Mouse (Mus musculus) right cerebral cortex, postnatal 4 days (tissue): Measurements from ENCODE around the gene Poln.

Experiments used
- DNase-seq: peaks from one replicate; pipeline ENCODE4 v3.0.0-alpha.2; 2022

Gene Poln

DNA sequence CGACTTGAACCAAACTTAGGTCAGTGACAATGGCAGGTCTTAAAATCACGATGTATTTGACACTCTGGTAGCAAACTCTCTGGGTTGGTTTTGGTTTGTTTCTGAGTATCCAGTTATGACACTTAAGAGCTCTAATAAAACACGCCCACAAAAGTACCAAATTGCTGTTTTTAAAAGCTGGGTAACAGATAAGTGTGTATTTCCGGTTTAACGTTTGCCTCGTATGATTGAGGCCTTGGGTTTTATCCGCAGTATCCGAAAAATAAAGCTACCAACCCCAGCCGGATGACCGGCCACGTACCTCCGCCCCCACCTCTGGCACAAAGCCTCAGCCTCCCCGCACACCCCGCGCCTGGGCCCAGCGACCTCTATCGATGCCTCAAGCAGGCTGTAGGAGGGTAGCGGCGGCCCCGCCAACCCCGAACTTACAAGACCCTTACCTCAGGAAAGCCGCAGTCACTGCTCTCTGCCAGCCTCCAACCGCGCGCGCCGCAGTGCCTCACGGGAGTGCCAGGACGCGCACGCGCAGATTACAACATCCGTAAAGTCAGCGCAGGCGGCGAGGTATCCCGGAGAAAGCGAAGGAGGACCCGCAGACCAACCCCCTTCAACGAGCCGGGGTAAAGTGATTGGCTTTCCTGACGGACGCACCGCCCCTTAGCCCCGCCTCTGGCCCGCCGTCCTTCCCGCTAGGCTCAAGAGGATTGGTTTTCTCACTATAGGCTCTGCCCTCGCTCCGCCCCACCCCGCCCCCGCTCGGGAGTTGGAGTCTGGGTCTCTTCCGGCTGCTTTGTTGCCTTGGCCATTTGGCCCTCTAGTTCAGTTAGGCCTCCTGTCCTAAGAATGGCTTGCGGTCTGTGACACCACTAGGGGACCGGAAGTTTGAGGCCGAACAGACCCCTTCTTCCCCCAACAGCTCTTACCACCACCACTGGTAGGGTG, at the start of gene Poln, which contains the start of gene Haus3:
Gene Poln, minus strand, starts transcription at position 499 of the 942 bp plus-strand sequence.
Gene Haus3, minus strand, starts transcription at position 578 of the 942 bp plus-strand sequence.
- DNase-seq = peak; percentile 96

DNA sequence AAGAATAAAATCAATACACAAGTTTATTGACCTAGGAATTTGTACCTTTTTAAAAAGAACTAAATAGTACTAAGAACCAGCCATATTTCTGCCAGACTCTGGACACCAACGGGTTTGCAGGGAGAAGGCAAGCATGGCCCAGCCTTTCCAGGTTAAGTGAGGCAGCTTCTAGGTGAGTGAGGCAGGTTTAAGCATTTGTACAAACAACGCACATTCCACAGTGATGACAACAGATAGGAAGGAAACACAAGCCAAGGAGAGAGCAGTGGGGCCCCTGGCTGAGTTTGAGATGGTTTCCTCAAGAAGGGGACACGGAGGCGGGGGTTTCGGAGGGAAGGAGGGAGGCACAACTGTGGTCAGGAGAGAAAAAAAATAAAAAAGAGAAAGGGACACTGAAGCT, 49.4 kb upstream of the Poln start:
- DNase-seq = no peak

DNA sequence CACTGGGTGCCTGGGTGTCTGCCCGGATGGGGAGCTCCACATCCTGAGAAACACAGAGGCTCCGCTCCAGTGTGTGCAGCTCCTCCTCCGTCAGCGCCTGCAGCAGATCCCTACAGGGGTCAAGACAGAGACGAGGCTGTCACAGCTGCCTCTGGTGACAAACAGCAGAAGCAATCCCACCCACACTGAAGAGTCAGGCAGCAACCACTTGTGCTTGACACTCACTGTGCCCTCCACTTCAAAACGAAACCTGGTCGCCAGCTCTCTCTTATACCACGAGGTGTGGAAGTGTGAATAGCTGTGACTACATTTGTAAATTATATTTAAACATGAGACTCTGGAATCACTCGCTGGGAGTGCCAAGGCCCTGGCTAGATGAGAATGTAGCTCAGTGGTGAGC, 48.5 kb upstream of the Poln start:
- DNase-seq = no peak

DNA sequence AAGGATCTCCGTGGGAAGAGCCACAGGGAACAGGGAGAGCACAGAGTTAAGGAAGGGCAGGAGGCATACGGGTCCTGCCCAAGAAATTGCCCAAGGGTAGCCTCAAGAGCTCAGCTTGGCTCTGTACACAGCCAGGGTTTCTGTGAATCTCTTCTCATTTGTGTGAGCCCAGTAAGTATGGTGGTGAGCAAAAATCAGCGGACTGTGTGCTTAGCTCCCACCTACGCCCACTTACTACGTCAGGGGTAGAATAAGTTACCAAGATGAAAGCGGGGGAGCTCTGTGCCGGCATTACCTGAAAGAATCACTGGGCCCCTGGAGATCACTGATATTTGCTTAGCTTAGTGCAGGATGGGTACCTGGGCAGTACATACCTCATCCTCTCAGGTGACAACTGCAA, 46.8 kb upstream of the Poln start:
- DNase-seq = no peak

DNA sequence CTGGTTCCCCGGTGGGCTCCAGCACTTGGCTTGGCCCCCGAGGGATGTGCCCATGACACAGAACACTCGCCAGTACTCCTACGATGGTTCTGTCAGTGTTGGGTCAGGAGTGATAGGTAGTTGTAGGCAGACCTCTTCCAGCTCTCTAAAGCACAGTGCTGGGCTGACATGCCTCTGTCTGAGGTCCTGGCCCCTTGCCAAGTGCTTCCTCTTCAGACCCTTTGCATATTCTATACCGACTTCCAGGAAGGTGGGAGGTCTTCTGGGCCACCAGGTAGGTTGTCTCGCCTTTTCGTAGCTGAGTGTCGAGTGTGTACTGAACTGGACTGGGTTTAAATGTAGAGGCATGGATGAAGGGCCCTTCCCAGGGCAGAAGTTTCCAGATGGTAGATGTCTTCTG, 44.4 kb upstream of the Poln start:
- DNase-seq = no peak

DNA sequence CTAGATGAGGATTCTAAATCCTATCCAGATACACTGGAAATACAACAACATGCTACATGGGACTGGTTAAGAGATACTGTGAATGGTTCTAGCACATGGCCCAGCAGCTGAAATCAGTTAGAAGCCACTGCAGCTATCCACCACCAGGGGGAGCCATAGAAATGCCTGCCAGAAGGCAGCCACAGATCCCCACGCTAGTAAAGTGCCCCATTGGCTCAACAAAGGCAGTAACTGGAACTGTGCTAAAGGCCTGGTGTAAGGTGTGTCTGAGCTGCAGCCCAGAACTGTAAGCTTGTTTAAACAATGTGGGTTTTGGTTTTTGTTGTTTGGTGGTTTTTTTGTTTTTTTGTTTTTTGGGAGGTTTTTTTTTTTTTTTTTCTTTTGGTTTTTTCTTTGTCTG, 41.0 kb upstream of the Poln start:
- DNase-seq = peak; percentile 53

DNA sequence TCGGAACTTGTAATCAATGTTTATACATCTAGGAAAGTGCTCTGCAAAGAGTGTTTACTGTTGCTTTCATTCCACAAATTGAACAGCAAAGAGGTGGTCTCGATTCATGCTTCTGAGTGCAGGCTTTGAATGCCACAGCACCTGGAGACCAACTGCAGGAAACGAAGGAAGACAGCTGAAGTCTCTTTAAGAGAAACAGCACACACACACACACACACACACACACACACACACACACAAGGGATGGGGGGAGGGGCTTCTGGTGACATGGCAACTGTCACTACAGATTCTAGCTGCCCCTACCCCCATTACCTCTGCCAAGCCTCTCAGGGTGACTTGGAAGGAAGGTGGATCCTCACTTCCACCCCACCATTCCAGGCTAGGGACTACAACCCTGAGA, 38.3 kb upstream of the Poln start:
- no peak for DNase-seq

DNA sequence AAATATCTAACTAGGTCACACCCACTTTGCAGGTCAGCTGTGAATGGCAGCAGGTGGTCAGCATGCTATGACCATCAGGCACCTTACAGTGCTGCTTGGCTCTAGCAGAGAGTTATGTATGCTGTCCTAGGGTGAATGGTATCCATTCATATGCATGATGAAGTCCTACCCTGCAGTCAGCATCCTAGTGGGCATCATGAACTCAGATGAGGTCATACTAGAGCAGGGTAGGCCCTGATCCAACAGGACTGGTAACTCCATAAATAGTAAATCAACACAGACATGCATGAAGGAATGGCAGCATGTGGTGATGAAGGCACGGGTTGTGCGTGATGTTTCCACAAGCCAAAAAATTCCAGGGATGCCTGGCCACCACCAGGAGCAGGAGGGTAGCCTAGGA, 36.5 kb upstream of the Poln start:
- DNase-seq = no peak

DNA sequence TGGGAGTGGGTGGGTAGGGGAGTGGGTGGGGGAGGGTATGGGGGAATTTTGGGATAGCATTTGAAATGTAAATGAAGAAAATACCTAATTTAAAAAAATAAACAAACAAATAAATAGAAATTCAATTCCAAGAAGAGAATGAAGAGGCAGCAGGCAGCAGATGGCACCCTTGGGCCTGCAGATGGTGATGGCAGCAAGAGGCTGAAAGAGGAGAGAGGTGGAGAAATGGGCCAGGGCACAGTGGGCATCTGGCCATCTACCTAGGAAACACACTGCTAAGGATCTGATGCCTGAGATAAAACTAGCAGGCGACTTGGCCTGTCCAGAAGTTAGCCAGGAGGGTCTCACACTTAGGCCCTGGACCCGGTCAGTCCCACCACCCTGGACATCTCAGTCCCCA, 35.7 kb upstream of the Poln start:
- no peak for DNase-seq

DNA sequence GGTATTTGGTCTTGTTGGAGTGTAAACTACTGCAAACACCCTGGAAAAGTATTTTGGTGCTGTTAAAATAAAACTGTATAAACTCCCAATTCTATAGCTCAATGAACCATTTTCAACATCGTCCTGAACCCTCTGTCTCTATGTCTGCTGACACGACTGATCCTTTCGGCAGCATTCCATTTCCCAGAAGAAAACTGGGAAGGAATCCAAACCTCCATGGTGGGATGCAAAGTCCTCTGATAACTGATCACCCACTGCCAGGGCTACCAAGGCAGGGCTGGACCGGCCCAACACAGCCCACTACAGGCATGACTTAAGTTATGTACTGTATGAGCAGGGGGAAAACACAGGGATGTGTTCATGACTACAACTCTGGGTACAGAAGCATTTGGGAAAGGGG, 32.8 kb upstream of the Poln start:
- DNase-seq = no peak

DNA sequence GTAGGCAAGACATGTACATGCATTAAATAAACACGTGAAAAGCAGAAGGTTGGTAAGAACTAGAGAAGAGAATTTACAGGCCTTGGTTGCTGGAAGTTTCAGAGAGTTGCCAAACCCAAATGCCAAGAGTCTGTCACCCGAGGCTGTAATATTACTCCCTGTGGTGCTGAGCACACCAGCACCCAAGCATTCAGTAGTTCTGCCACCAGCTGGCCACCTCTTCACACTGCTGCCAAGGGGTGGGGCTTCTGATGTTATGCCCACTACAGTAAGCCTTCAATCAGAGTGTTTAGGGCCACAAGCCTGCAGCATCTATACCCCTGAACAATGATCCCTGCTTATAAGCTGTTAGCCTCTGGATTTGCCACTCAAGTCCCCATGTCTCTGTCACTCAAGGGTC, 32.1 kb upstream of the Poln start:
- DNase-seq = no peak

DNA sequence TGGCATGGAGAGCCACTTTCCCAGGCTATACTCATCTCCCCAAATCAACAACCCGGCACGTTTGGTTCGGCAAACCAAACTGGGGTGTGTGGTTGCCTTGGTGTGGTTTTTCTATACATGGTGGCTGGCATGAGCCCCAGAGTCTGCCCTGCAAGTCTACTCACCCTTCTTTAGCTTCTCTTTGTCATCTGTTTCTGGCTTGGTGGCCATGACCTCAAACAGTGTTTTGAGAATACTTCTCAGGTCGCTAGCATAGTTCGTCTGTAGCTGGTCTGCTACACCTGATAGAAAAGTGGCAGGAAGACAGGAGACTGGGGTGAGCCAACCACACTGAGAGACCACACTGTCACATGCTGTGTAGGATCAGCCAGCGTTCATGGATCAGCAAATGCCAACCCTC, 29.4 kb upstream of the Poln start:
- DNase-seq = no peak

DNA sequence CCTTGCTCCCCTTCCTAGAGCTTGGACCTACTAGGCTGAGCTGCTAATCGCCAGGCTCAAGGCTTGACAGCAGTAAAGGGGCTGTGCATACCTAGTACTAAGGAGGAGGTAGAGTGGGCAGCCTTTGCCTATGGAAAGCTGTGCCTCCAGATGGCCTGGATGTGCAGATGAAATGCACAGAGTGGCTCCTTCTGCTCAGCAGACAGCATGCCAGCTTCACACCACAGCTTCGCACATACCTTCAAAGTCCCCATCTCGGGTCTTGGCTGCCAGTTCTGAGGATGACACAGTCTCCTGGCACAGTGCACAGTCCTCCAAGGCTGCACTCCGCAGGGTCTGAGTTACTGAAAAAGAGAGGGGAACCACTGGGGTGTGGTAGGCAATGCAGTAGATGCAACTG, 28.0 kb upstream of the Poln start:
- DNase-seq = peak; percentile 26

DNA sequence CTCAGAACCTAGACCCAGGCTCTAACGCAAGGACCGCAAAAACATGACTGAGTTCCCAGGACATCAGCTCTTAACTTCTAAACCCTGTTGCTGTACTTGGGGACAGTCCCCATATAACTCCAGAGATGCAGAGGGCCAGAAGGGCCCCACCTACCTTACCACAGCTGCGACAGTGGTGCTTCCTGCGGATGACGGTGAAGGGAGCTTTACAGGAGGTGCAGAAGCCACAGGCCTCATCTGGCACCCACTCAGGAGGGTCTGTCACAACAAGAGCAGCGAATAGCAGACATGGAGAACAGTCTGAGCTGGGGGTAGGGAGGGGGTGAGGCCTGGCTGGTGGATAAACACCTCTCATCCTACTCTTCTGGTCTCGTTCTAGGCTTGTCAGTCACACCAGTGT, 27.2 kb upstream of the Poln start:
- DNase-seq = no peak

DNA sequence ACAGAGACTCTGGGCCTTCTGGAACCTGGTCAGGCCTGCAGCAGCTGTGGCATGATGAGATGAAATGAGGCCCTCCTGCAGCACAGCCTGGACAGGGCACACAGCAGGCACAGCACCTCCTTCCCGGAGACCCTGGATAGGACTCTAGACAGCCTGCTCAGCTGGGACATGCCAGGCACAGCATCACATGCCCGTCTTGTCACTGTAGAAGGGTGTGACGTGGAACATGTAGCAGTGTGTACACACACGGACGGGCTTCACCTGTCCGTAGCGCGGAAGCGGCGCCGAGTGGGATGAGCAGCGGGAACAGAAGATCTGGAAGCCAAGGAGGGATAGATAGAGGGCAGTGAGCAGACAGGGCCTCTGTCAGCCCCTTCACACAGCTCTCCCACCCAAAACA, 26.5 kb upstream of the Poln start:
- no peak for DNase-seq

DNA sequence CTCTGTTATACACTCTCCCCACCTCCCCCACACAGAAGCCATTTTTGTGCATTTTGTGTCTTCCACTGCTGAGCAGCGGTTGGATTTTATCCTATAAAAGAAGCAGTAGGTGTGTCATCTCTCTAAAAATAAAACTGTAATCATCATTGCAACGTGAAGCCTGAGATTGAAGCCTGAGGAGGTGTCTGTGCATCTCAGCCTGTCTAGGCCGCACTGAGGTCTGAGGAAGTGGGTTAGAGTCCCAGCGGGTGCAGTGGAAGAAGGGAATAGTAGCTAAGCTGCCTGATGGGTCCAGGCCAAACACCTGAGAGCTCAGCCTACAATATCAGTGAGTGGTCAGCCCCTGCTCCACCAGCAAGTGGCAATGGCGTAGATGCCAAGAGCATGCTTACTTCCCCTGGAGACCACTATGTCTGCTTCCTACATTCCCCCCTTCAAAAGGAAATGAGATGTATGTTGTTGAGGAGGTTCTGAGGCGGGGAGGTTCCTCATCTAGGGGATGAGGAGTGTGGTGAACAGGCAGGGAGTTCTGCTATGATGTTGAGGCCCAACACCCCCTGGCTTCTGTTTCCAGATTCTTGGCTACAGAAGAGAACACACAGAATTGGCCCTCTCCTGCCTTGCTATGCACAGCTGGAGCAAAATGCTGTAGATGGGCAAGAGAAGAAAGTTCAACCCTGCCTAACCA, 25.9 kb upstream of the Poln start:
- DNase-seq = no peak

DNA sequence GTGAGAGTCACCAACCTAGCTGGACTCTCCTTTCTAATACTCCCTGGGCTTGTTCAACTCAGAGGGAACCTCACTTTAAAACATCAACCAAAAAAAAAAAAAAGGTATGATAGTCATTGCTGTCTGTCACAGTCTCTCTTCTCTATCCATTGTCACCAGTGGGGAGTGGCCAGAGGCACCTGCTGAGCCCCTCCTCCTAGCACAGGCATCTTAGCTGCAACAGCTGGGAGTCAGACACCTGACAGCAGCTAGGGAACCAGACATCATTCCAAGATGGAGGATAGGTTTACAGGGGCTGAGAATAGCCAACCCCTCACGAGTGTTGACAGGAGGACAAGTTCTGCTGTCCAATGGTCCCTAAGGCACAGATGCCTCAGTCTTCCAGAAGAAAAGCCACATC, 25.2 kb upstream of the Poln start:
- no peak for DNase-seq

DNA sequence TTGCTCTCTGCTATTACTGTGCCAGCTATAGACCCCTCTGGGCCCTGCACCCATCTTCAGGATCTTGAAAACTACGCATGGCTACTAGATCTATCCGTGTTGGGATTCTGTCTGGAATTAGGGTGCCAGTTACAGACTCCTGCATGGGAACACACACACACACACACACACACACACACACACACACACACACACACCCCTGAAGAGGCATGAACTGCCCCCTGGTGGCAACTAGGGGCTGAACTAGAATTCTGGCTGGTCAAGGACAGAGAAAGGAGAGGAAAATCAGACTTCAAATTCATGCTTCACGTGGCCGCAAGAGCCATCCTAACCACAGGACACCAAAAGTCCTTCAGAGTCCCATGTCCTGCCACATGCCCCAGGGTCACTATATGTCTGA, 22.6 kb upstream of the Poln start:
- DNase-seq = no peak

DNA sequence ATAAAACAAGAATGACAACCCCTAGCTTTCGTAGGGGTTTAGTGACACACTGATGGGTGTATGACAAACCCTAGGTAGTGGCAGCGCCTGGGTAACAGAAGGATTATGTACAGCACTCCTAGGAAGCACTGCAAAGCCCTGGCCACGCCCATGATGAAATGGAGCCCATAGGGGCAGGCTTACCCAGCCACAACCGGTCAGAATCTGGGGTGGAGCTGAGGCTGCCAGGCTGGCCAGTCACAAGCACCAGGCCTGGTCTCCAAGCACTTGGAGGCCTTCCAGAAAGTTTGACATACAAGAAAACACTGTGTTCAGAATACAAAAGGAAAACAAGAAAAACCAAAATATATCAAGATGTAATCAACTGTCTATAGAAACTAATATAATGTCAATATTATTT, 21.8 kb upstream of the Poln start:
- DNase-seq = no peak

DNA sequence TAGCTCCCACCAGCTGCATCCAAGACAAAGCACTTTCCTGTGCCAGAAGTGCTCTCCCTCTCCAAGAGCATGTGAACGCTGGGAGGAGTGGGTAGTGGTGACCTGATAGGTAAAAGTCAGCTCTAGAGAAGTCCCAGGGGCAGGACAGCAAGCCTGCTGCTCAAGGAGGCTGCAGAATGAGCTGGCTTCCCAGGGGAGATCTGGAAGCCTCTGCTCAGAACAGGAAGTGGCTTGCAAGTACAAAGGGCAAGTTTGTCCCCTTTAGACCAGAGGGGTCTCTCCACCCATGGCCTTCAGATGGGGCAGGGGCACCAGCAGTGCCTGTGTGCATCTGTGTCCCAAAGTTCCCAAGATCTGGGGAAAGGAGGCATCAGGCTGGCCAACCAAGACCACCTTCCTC, 20.3 kb upstream of the Poln start:
- DNase-seq = no peak

DNA sequence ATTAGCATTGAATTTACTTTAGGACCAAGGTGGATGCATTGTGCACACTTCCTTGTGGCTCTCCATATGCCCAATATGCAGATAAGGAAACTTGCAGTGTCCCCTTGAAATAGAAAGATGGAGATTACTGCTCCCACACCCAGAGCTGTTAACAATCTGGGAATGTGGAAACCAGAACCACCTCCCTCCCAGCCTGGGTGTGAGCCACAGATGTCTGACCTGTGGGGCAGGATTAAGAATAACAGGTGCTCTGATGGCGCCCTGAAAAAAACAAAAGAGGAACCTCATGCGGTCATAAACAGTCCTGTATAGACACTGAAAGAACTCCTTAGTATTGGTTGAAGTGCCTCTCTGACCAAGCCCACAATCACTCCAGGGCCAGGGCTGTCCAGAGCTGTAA, 19.6 kb upstream of the Poln start:
- no peak for DNase-seq

DNA sequence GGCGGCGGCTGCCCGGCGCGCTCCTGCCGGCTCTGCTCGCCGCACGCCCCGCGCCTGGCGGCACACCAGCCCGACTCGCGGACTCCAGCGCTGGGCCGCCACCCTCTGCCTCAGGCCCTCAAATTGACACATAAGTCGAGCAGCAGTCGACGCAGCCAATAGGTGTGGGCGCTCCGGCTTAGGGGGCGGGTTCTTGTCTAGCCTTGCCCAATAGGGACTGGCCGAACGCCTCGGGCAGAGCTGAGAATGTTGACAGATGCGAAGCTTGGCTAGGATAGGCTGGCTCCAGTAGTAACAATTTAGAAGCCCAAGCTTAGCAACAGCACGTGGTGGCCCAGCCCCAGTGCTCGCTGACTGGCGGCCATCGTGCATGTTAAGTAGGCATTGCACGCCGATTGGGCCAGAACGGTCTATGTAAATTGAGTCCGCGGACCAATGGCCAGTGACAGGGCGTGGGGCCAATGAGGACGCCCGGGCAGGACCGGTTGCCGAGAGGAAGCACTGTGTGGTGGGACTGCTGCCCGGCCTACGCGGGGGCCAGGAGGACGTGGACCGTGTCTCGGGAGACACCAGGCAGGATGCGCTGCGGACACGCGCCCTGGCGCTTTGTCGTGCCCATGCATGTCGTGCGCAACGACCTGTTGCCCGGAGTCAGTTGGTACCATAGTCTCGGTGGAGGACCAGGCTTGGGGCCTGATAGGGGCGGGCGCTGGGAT, 18.5 kb upstream of the Poln start, which contains the start of gene Mxd4:
Gene Mxd4, minus strand, starts transcription at position 120 of the 716 bp plus-strand sequence.
- DNase-seq = peak; percentile 96

DNA sequence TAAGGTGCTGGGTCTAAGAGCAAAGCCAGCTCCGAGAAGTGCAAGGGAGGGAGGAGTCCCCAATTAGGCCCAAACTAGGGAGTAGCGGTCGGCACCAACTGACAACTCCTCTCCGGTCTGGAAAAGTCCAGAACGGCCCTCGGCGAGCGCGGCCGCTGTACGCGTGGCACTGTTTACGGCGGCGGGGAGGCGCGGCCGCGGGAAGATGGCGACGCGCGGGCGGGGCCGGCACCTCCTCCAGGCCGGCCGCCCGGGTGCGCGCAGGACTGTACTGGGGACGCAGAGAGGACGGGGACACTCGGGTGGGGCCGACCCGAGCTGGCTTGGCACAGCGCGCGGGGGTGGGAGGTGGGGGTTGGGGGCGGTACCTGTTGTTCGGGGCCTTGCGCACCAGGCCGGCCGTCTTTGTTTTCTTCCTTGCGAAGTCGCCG, 17.7 kb upstream of the Poln start:
- DNase-seq = peak; percentile 48

DNA sequence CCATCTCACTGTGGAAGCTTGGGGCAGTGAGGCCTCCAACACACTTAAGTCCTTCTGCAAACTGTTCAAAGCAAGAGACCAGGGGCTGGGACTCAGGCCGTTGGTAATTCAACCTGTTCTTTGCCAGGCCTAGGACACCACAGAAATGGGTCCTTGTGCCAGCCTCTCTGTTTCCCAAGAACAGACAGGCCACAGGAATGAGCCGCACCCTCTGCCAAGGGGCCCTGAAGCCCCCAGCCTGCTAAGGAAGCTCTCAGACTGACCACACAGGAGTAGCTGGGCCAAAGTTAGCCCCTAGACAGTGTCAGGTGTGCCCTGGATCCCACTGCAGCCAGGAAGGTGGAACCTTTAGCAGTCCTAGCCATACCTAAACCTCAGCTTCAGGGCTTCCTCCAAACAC, 17.1 kb upstream of the Poln start:
- DNase-seq = no peak
